11 mouse cellular contexts compared by ENCODE assay signal in the genomic region with DNA sequence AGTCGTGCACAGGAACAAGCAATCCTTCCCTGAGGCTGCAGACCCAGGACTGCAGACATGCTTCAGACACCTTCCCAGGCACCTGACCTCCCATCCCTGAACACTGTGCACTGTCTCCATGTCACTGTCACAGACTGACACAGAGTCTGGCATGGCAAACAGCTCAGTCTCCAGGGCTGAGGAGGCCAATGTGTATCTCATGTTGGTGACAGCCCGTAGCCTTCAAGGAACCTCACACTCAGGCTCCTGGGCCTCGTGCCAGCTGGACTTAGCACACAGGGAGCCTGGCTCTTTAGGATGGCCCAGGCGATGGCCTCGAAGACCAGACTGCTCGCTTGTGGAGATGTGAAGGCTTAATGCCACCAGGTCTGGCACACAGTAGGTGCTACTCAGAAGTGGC. TPM values are rescaled to one million over a fixed set of nuclear protein-coding genes. Genes with fewer than 3 reads are reported as not detected.
A peak's percentile ranks its signal among the peaks of the same experiment; 100 is the strongest.
DNase-seq lines count a peak whose midpoint lies in the region; ATAC-seq and TF ChIP-seq lines count a peak whose summit lies in the region.
"Had no signal": no experiment of that assay in that cellular context is flagged by ENCODE, and none has a peak within 500 bp of the region (broad histone marks: within the 10 kb centered on the region; RNA-seq: fewer than 3 reads in every experiment).

No protein-coding gene starts in this region.

- no peak overlapping the region for H3K9ac ChIP-seq in kidney, embryonic 16.5 days (replicated peaks; ENCODE audit: low read length)
- no peak overlapping the region for H3K9ac ChIP-seq in lung, embryonic 14.5 days

- no peaks in the 10 kb centered on the region for H3K36me3 ChIP-seq in kidney, embryonic 16.5 days (ENCODE audit: insufficient read depth, low read length)
- H3K36me3 ChIP-seq in lung, embryonic 14.5 days (ENCODE audit: insufficient read depth), result no peaks in the 10 kb centered on the region
- H3K36me3 ChIP-seq: embryonic facial prominence, embryonic 10.5 days had no signal

- no peak overlapping the region for H3K27ac ChIP-seq in kidney, embryonic 16.5 days (ENCODE audit: low read length)
- no peak overlapping the region for H3K27ac ChIP-seq in lung, embryonic 14.5 days (ENCODE audit: low read depth)
- H3K27ac ChIP-seq: embryonic facial prominence, embryonic 10.5 days had no signal

- 86% methylated on average over 6 of the region's 6 CpGs for WGBS in kidney, embryonic 16.5 days
- 32% methylated on average over 6 of the region's 6 CpGs for WGBS in lung, embryonic 14.5 days

- H3K4me2 ChIP-seq in kidney, embryonic 16.5 days (replicated peaks; ENCODE audit: low read depth, low read length), result no peak overlapping the region
- H3K4me2 ChIP-seq in lung, embryonic 14.5 days, result no peak overlapping the region

- H3K9me3 ChIP-seq in kidney, embryonic 16.5 days (ENCODE audit: low read length), result no peaks in the 10 kb centered on the region
- H3K9me3 ChIP-seq in lung, embryonic 14.5 days (ENCODE audit: low read depth, low read length), result no peaks in the 10 kb centered on the region
- H3K9me3 ChIP-seq: embryonic facial prominence, embryonic 10.5 days had no signal

- DNase-seq in kidney, adult 11 months, result peak; percentile 8
- peak; percentile 85 for DNase-seq in adrenal gland, adult 2 months
- DNase-seq in cerebellum, postnatal 10 days, result peak; percentile 84 to 85
- peak; percentile 92 for DNase-seq in lung, embryonic 14.5 days
- DNase-seq in thymus, postnatal 36 days, result no peak
- DNase-seq in neural tube, embryonic 10.5 days (ENCODE audit: extremely low spot score, low spot score), result no peak

- no peak for TF ChIP-seq CTCF in lung, embryonic 14.5 days (IDR thresholded peaks at IDR 0.05; ENCODE audit: low read depth)

- H3K4me3 ChIP-seq in kidney, embryonic 16.5 days (ENCODE audit: low read length), result no peak overlapping the region
- no peak overlapping the region for H3K4me3 ChIP-seq in lung, embryonic 14.5 days (ENCODE audit: low read depth, low read length)
- H3K4me3 ChIP-seq: embryonic facial prominence, embryonic 10.5 days had no signal

- H3K4me1 ChIP-seq in kidney, embryonic 16.5 days (ENCODE audit: insufficient read depth, low read length), result no peaks in the 10 kb centered on the region
- H3K4me1 ChIP-seq in lung, embryonic 14.5 days (ENCODE audit: insufficient read depth), result no peaks in the 10 kb centered on the region

- H3K27me3 ChIP-seq in kidney, embryonic 16.5 days (ENCODE audit: insufficient read depth, low read length), result no peaks in the 10 kb centered on the region
- no peaks in the 10 kb centered on the region for H3K27me3 ChIP-seq in lung, embryonic 14.5 days (ENCODE audit: insufficient read depth, low read length)

- no peak for ATAC-seq in kidney, embryonic 16.5 days (ENCODE audit: low FRiP score, low TSS enrichment)
- peak; percentile 88; the same call in 1 of the 2 replicates for ATAC-seq in lung, embryonic 14.5 days (ENCODE audit: insufficient read depth)
- ATAC-seq in frontal cortex, adult (ENCODE audit: low TSS enrichment), result no peak
- ATAC-seq: CD4-positive, CD25-positive, alpha-beta regulatory T cell, adult 4 months had no signal

RNA-seq across cellular contexts. Expression of a gene that starts 27.4 kb away (rescaled TPM):
- polyA plus RNA-seq in kidney, embryonic 16.5 days (2015; fragmentation: Nextera tagmentation; extraction: Ambion mirVana), result not detected in 2 replicates
- not detected for total RNA-seq in adrenal gland, adult 2 months (2021)
- 0.19 TPM in 1 of 2 replicates, not detected in the other for polyA plus RNA-seq in adrenal gland, adult 2 months (2012; rRNA removed)
- polyA plus RNA-seq in lung, embryonic 14.5 days (2014; fragmentation: Nextera tagmentation; extraction: Ambion mirVana), result not detected in 2 replicates
- total RNA-seq: megakaryocyte progenitor cell, adult 5-6 weeks had no signal
- polyA plus RNA-seq: CD4-positive, CD25-positive, alpha-beta regulatory T cell, adult 4 months; embryonic facial prominence, embryonic 10.5 days had no signal

RNA-seq across cellular contexts. Expression of a gene that starts 37.6 kb away (rescaled TPM):
- polyA plus RNA-seq in kidney, embryonic 16.5 days (2015; fragmentation: Nextera tagmentation; extraction: Ambion mirVana), result 0.37 and 0.79 TPM in 2 replicates
- total RNA-seq in adrenal gland, adult 2 months (2021), result 100 to 1,000 TPM in 1 of 2 experiments, 10 to 100 TPM in 1; 89.5 to 154 TPM
- 36.4 and 60.2 TPM in 2 replicates for polyA plus RNA-seq in adrenal gland, adult 2 months (2012; rRNA removed)
- 0.11 and 0.25 TPM in 2 replicates for polyA plus RNA-seq in lung, embryonic 14.5 days (2014; fragmentation: Nextera tagmentation; extraction: Ambion mirVana)
- polyA plus RNA-seq: CD4-positive, CD25-positive, alpha-beta regulatory T cell, adult 4 months had no signal

Comparison
In these comparisons a context has a peak if more than half of its experiments do, and no peak if none do; other contexts are left out.
1. DNase-seq: peak in kidney, adult 11 months (single experiment), adrenal gland, adult 2 months (single experiment), cerebellum, postnatal 10 days (2 of 2) and lung, embryonic 14.5 days (single experiment); none in thymus, postnatal 36 days (0 of 2) and neural tube, embryonic 10.5 days (single experiment).
2. RNA of a gene that starts 37.6 kb away (polyA plus RNA-seq): 36.4 to 60.2 TPM in adrenal gland, adult 2 months; 0.37 to 0.79 TPM in kidney, embryonic 16.5 days and 0.11 to 0.25 TPM in lung, embryonic 14.5 days; every median in the first group is over 10 times any median in the second.